Mouse (Mus musculus) kidney, adult 2 months (tissue): Measurements from ENCODE around the gene Rora.

ENCODE experiments used
- CTCF ChIP-seq: fragments of 200-500 bp; conservative IDR thresholded peaks from 2 replicates; pipeline ENCODE4 v1.5.1; 2011; ENCODE audit warnings: low read depth, mild to moderate bottlenecking, control low read depth, low read length, moderate library complexity, mixed read lengths; ENCODE audit not compliant: insufficient read depth, insufficient read length
- POLR2A ChIP-seq: fragments of 200-500 bp; IDR thresholded peaks from one replicate; pipeline ENCODE4 v1.6.1; 2011; ENCODE audit warnings: low read depth, low read length, control low read depth

GRCm38 (mm10) chr9:68761672-68762071, 108.1 kb downstream of the Rora start:
- TF ChIP-seq CTCF, result no peak
- no peak for TF ChIP-seq POLR2A
